Mouse (Mus musculus): ENCODE measurements around the gene Iqcd. TPM values are rescaled to one million over a fixed set of nuclear protein-coding genes. Genes with fewer than 3 reads are reported as not detected.

Gene Iqcd
- polyA plus RNA-seq (2017; shearing (Covaris generic)), result 0.86 TPM

GRCm38 (mm10) chr5:120588569-120589094 is at the start of gene Iqcd, which contains the start of gene Tpcn1:
Iqcd (plus strand) TSS chr5:120589016.
Tpcn1 (minus strand) TSS chr5:120588673.

GRCm38 (mm10) chr5:120612442-120612821 is 23.6 kb downstream of the Iqcd start, which contains the start of the genes Rita1 and Ddx54:
Rita1 (minus strand) TSS chr5:120612589.
Ddx54 (plus strand) TSS chr5:120612739.

GRCm38 (mm10) chr5:120634131-120634530 is 45.3 kb downstream of the Iqcd start, which contains the start of gene Cfap73:
Cfap73 (minus strand) TSS chr5:120634235.

GRCm38 (mm10) chr5:120648569-120649373 is 60.0 kb downstream of the Iqcd start, which contains the start of gene Rasal1:
Rasal1 (plus strand) TSS chr5:120648812.

Other genes with a start within 250 kb of the Iqcd start
- not detected for gene Lhx5, start 157.3 kb upstream of the Iqcd start, polyA plus RNA-seq (2017; shearing (Covaris generic))
- gene Sdsl, start 116.2 kb upstream of the Iqcd start, polyA plus RNA-seq (2017; shearing (Covaris generic)), result not detected
- not detected for gene Sds, start 112.5 kb upstream of the Iqcd start, polyA plus RNA-seq (2017; shearing (Covaris generic))
- gene Plbd2, start 85.4 kb upstream of the Iqcd start, polyA plus RNA-seq (2017; shearing (Covaris generic)), result 3.6 TPM
- gene Slc8b1, start 77.8 kb upstream of the Iqcd start, polyA plus RNA-seq (2017; shearing (Covaris generic)), result 18.1 TPM
- gene Tpcn1, start 343 bp upstream of the Iqcd start, polyA plus RNA-seq (2017; shearing (Covaris generic)), result 24.7 TPM
- gene Rita1, start 23.6 kb downstream of the Iqcd start, polyA plus RNA-seq (2017; shearing (Covaris generic)), result 5.1 TPM
- gene Ddx54, start 23.7 kb downstream of the Iqcd start, polyA plus RNA-seq (2017; shearing (Covaris generic)), result 86.5 TPM
- gene Cfap73, start 45.2 kb downstream of the Iqcd start, polyA plus RNA-seq (2017; shearing (Covaris generic)), result not detected
- gene Rasal1, start 59.8 kb downstream of the Iqcd start, polyA plus RNA-seq (2017; shearing (Covaris generic)), result 9.1 TPM
- gene Dtx1, start 122.9 kb downstream of the Iqcd start, polyA plus RNA-seq (2017; shearing (Covaris generic)), result 23.4 TPM
- 6.8 TPM for gene Oas2, start 160.8 kb downstream of the Iqcd start, polyA plus RNA-seq (2017; shearing (Covaris generic))
- gene Oas3, start 188.6 kb downstream of the Iqcd start, polyA plus RNA-seq (2017; shearing (Covaris generic)), result 20.0 TPM
- gene Oas1e, start 206.5 kb downstream of the Iqcd start, polyA plus RNA-seq (2017; shearing (Covaris generic)), result not detected
- gene Oas1c, start 223.5 kb downstream of the Iqcd start, polyA plus RNA-seq (2017; shearing (Covaris generic)), result 13.4 TPM